Mouse (Mus musculus) hindbrain, embryonic 16.5 days (tissue): Measurements from ENCODE around the gene Ccr7. TPM values are rescaled to one million over a fixed set of nuclear protein-coding genes. Genes with fewer than 3 reads are reported as not detected.

ENCODE experiments used
- polyA plus RNA-seq: library from polyadenylated mRNA; unstranded; fragments of >200 nt; fragmentation: Nextera tagmentation; extraction: Ambion mirVana; gene quantifications from 2 replicates; pipeline ENCODE4 v1.2.1, GENCODE M21; 2015

The Ccr7 gene
- polyA plus RNA-seq, 1 experiment from 2014 or later, result not detected

Other genes starting within 250 kb of the Ccr7 start
- 4.6 and 6.3 TPM in 2 replicates for gene Cdc6, start 247.3 kb downstream of the Ccr7 start, polyA plus RNA-seq
- 12.1 and 16.7 TPM in 2 replicates for gene Rara, start 227.3 kb downstream of the Ccr7 start, polyA plus RNA-seq
- 2.0 and 3.0 TPM in 2 replicates for gene Gjd3, start 172.1 kb downstream of the Ccr7 start, polyA plus RNA-seq
- 33.1 and 44.9 TPM in 2 replicates for gene Top2a, start 130.9 kb downstream of the Ccr7 start, polyA plus RNA-seq
- gene Igfbp4, start 113.8 kb downstream of the Ccr7 start, polyA plus RNA-seq, result 120 and 161 TPM in 2 replicates
- gene Tns4, start 65.8 kb downstream of the Ccr7 start, polyA plus RNA-seq, result 0.16 TPM in 2 replicates
- gene Smarce1, start 75.9 kb upstream of the Ccr7 start, polyA plus RNA-seq, result 225 and 246 TPM in 2 replicates
- gene Krt222, start 89.0 kb upstream of the Ccr7 start, polyA plus RNA-seq, result 10.9 and 14.3 TPM in 2 replicates
- gene Krt24, start 130.2 kb upstream of the Ccr7 start, polyA plus RNA-seq, result 0.08 TPM in 1 of 2 replicates, not detected in the other
- gene Krt25, start 167.9 kb upstream of the Ccr7 start, polyA plus RNA-seq, result 0.67 and 1.4 TPM in 2 replicates
- gene Krt26, start 182.9 kb upstream of the Ccr7 start, polyA plus RNA-seq, result 0.37 and 0.41 TPM in 2 replicates
- gene Krt27, start 196.0 kb upstream of the Ccr7 start, polyA plus RNA-seq, result 0.10 and 0.41 TPM in 2 replicates
- 0.52 and 0.55 TPM in 2 replicates for gene Krt28, start 219.8 kb upstream of the Ccr7 start, polyA plus RNA-seq
- gene Krt10, start 234.3 kb upstream of the Ccr7 start, polyA plus RNA-seq, result 22.8 and 27.5 TPM in 2 replicates